Mouse (Mus musculus): ENCODE measurements at regions not wholly inside any gene's neighbourhood (a gene's known extent, or its start where the extent isn't known, plus 50 kb on each side); places are given as distances from the start of the nearest gene placed in this dataset.

DNA sequence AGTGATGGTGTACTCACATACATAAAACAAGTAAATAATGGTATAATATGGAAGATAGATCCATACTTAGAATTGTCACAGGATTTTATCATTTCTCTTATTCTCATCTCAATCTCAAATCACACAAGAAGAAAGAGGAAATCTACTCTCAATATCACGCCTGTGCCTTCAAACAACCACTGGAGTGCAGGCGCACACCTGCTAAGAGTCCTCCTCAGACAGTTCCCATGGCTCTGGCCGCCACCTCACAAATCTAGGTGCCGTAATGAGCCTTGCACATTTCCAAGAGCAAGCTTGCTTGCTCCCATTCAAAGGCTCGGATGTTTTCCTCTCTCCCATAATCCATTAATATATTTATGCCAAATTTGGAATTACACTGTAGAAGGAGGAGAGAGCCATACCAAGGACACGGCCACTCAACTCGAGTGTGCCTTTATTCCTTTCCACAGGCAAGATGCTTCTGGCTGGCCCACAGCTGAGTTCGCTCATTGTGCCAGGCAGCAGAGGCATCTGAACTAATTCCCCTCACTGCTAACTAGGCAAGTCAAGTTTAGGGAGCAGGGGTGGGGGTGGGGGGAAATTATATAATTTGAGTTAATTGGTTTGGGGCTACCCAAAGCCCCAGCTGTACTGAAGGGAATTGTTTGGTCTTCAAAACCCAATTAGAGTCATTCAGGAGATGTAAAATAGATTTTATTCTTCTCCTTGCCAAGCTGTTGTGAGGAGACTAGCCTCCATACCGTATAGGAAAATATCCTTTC is 209.2 kb upstream of the Hes1 start:
- TF ChIP-seq CTCF (IDR thresholded peaks at IDR 0.05; ENCODE audit: control insufficient read depth, insufficient read depth, low read length) (no peak), POLR2A (IDR thresholded peaks at IDR 0.05; ENCODE audit: borderline replicate concordance, control insufficient read depth, low read depth, low read length) (no peak)
